Mouse (Mus musculus) liver, adult 2 months (tissue): ENCODE results near the gene Ngef.

Source experiments
- CTCF ChIP-seq: fragments of 200-500 bp; IDR thresholded peaks from 2 replicates; pipeline ENCODE4 v1.5.1; 2011; ENCODE audit warnings: low read depth, low read length, control low read depth
- POLR2A ChIP-seq: fragments of 200-500 bp; IDR thresholded peaks from 2 replicates; pipeline ENCODE4 v1.6.1; 2011; ENCODE audit warnings: low read length, control low read depth; ENCODE audit not compliant: insufficient read depth; ENCODE audit errors: extremely low read depth

DNA sequence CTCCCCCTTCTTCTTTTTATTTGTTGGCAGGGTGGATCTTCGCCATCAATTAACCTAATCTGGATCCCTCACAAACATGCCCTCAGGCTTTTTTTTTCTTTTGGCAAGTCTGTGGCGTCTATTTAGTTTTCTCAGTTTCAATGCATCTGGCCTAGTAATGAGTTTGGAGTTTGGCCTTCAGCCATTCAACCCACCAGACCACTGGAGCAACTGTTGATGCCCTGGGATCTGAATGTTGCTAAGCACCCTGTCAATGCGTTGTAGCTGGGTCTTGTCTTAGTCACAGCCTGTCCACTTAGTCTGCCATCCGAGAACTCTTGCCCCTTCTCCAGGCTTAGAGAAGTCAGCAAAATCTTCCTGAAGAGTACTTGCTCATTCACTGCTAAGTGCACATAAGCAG, 115.6 kb downstream of the Ngef start:
- TF ChIP-seq POLR2A (no peak), CTCF (no peak)
